Mouse (Mus musculus) heart, postnatal 0 days (tissue): ENCODE data around the gene Phc2.

Experiments used
- CTCF ChIP-seq: IDR thresholded peaks from 2 replicates; pipeline ENCODE4 v1.5.1; 2016; ENCODE audit warnings: antibody characterized with exemption, control low read depth, low read depth
- EP300 ChIP-seq: IDR thresholded peaks from 2 replicates; pipeline ENCODE4 v1.6.1; 2016; ENCODE audit warnings: antibody characterized with exemption, low read depth

DNA sequence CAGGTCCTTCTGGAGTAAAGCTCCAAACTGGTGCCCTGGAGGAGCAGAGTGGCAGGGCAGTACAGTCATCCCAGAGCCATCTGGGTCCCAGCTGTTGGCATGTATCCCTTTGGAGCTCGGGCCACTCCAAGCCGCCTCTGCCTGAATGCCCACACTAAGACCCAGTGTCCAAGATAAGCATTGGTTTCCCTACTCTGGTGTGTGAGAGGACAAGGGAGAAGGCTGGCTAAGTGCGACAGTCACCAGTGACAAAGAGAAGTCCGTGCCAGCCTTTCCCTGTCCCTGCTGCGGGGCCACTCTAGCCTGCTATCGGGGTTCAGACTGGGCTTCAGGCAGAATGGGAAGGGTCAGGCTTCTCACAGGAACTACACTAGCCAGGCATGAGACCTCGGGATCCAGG lies 101.4 kb downstream of the Phc2 start:
- TF ChIP-seq CTCF = no peak
- TF ChIP-seq EP300 = no peak
